Mouse (Mus musculus) liver, embryonic 14.5 days (tissue): ENCODE data around the gene Lime1.

Source experiments
- CTCF ChIP-seq: IDR thresholded peaks from 2 replicates; pipeline ENCODE4 v1.5.1; 2016; ENCODE audit warnings: antibody characterized with exemption, low read depth, control low read depth
- EP300 ChIP-seq: IDR thresholded peaks from 2 replicates; pipeline ENCODE4 v1.6.1; 2016; ENCODE audit warnings: antibody characterized with exemption, low read depth

DNA sequence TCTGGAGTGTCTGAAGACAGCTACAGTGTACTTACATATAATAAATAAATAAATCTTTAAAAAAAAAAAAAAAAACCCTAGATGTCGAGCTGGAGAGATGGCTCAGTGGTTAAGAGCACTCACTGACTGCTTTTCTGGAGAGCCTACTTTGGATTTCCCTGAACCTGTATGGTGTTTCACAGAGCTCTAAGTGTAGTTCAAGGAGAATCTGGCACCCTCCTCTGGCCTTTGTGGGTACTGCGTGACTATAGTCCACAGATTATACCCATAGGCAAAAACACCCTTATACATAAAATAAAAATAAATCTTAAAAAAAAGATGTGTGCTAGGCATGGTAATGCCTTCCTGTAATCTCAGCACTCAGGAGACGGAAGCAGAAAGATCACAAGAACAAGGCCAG is 45.9 kb upstream of the Lime1 start:
- TF ChIP-seq CTCF = peak; percentile 70; the same call in 1 of the 2 replicates
- TF ChIP-seq EP300 = no peak
